Mouse (Mus musculus): ENCODE data around the gene Olfr1359. TPM values are rescaled to one million over a fixed set of nuclear protein-coding genes. Genes with fewer than 3 reads are reported as not detected.

Gene Olfr1359
- total and polyA plus RNA-seq, 3 experiments = not detected

GRCm38 (mm10) chr13:21722993-21723836 is 25.3 kb downstream of the Olfr1359 start:
- no peak for DNase-seq

DNA sequence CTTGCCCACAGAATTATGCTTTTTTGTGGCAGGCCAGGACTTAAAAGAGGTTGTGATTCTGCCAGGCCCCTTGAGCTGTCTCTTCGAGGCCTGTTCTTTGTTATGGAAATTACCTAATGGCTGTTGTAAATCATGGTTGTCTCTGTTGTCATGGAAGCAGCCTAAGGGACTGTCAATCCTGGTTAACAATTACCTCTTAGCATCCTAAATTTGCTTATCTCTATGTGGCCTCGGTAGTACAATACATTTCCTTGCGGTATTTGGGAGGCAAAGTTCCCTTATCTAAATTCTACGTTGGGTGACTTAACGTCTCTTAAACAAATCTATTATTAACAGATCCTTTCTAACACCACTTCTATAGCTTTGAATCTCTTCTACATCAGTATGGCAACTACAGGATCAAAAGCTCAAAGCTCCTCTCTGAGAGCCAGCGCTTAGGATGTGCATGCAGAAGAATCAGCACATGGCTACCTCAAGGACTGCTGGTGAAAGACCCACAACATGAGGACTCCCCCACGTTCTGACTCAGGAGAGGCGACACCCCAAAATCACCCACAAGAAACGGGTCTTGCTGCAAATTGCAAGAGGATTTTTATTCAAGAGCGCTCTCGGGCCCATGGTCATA is 30.1 kb downstream of the Olfr1359 start:
- no peak for DNase-seq

DNA sequence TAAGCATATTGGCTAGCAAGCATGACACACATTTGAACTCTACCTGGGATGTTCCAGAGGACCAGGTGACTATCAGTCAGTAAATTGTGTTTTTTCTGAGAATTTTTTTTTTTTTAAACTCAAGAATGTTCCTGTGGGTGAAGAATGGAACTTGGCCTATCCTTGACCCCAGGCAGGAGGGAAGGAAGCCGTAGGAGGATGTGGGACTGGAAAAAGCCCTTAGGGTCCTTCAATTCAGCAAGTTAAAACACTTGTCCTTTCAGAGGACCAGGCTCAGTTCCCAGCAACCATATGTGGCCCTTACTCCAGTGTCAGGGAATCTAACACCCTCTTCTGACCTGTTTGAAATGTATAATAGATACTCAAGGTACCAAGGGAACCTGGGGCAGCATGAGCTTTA is 31.6 kb downstream of the Olfr1359 start:
- DNase-seq = no peak

GRCm38 (mm10) chr13:21733466-21733865 is 35.6 kb downstream of the Olfr1359 start:
- no peak for DNase-seq

- DNase-seq = peak; percentile 82
Measured at GRCm38 (mm10) chr13:21734010-21734905, 36.3 kb downstream of the Olfr1359 start.

DNA sequence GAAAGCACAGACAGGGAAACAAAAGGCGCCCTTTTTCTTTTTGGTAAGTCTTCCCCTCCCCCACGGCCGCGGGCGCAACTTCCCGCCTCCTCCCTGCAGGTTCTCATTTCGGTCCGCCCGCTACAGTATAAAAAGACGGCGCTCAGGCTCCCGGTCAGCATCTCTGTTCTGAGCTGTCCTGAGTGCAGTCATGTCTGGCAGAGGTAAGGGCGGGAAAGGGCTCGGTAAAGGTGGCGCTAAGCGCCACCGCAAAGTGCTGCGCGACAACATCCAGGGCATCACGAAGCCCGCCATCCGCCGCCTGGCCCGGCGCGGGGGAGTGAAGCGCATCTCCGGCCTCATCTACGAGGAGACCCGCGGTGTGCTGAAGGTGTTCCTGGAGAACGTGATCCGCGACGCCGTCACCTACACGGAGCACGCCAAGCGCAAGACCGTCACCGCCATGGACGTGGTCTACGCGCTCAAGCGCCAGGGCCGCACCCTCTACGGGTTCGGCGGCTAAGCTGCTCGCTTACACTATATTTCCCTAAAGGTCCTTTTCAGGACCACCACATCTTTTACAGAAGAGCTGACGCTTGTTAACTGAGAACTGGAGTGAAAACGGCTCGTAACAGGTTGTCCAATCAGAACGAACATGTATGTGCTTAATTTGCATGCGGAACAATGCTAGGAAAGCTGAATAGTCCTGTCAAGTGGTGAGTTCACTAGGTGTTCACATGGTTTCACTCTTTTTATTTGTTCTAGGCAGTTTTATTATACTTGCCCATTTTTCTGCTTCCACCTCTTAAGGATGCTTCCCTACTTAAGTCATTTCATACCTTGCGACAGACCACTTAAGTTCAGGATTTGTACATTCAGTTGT is 37.2 kb downstream of the Olfr1359 start, which contains the start of gene Hist1h4j:
Hist1h4j (plus strand) TSS at position 159 of the 862 bp plus-strand sequence.
- DNase-seq = peak; percentile 68

DNA sequence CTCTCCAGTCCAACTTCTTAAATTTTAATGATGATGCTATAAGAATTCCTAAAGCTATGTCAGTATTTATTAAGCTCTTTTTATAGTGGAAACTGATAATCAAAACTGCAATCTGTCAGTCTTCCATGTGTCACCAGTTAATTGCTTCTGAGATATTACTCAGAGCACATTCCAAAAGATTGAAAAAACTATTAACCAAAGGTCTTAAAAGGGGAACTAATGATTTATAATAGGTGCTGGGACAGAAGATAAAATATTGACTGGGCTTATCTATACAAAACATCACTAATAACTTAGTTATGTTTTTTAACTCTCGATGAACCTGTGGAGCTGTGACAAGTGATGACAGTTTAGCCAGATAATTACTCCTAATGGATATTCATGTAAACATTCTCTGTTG is 47.1 kb downstream of the Olfr1359 start:
- DNase-seq = no peak

DNA sequence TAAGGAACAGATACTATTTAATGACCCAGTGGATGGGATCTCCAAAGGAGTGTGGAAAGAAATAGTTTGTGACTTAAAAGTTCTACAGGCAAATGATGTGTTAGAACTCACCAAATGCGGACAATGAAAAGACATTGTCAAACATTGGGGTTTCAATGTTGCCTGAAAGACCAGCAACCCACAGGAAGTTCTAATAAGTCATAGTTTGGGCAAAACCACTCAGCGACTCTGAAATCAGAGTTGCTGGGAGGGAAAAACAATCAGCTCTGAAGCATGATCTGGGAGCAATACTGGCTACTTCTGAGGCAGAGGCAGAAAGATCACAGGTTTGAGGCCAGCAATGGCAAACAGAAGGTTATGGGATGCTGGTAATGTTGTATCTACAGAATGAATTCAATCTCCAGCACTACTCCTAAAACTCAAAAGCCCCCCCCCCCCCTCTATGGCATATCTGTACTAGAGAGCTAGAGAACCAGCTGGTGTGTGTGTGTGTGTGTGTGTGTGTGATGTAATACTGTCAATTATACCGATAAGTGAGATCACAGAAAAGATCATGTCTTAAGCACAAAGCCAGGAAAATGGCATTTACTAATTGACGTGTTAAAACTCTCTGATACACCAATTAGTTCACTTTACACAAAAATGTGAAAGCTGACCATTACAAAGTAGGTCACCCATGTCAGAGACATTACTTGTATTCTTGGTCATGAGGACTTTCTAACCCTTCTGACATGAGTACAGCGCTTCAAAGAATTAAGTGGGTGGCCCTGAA is 51.7 kb downstream of the Olfr1359 start:
- DNase-seq = no peak

GRCm38 (mm10) chr13:21750159-21751017 is 52.5 kb downstream of the Olfr1359 start, which contains the start of gene Hist1h4k:
TSS of gene Hist1h4k (minus strand) at chr13:21750505.
- DNase-seq = peak; percentile 86

DNA sequence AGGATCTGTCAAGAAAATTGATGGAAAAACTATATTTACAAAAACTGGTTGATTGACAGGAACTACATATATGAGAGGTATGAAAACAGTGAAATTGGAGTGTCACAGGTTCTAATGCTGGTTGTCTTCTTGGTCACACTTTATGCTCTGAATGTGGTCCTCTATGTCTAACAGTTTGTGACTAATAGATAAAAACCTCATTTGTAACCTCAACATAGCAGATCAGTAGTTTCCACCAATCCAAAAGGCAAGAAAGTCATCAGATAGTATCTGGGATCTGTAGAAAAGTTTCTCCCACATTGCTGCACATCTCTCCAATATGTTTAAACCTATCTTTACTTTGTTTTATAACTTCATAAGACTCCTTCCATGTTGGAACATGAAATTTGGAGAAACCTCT is 53.5 kb downstream of the Olfr1359 start:
- no peak for DNase-seq

GRCm38 (mm10) chr13:21751827-21752226 is 53.9 kb downstream of the Olfr1359 start:
- DNase-seq = no peak

- DNase-seq = no peak
Measured at GRCm38 (mm10) chr13:21752356-21752755, 54.4 kb downstream of the Olfr1359 start.

GRCm38 (mm10) chr13:21753051-21753523 is 55.2 kb downstream of the Olfr1359 start:
- no peak for DNase-seq

DNA sequence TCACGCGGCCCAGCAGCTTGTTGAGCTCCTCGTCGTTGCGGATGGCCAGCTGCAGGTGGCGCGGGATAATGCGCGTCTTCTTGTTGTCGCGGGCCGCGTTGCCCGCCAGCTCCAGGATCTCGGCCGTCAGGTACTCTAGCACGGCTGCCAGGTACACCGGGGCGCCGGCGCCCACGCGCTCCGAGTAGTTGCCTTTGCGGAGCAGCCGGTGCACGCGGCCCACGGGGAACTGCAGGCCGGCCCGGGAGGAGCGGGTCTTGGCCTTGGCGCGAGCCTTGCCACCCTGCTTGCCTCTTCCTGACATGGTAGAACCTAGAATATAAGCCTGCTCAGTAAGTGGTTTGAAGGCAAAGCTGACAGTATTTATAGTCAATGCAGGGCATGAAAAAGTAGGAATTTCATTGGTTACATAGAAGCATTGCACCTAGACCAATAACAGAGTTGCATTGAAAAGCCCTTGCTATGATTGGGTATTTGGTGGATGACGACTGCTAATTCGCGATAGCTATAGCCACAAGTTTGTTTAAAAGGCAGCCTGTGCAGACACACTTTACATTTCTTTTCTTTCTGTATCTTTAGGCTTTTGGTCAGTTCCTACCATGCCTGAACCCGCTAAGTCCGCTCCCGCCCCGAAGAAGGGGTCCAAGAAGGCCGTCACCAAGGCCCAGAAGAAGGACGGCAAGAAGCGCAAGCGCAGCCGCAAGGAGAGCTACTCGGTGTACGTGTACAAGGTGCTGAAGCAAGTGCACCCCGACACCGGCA is 55.8 kb downstream of the Olfr1359 start, which contains the start of the genes Hist1h2ak and Hist1h2bn:
Hist1h2ak (minus strand) TSS at position 304 of the 762 bp plus-strand sequence.
Hist1h2bn (plus strand) TSS at position 600 of the 762 bp plus-strand sequence.
- peak; percentile 84 for DNase-seq

- DNase-seq = peak; percentile 25
Measured at GRCm38 (mm10) chr13:21754294-21755001, 56.5 kb downstream of the Olfr1359 start.

DNA sequence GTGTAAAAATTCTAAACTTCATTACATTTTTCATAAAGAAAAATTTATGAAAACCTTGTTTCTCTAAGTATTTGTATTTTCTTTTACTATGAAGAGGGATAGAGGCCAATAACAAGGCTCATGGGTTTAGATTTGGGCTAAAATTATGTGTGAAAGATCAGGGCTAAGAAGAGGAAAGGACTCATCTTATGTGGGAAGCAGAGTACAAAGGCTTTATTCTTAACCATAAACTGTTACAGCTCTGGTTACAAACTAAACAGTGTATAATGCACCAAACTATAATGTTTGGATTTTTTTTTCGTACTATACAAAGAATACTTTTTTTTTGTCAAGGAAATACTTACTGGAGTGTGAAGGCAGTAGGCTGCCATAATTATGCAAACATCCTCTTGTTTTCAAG is 57.8 kb downstream of the Olfr1359 start:
- no peak for DNase-seq
